Mouse (Mus musculus) embryo, embryonic 11 days (tissue): ENCODE results near the gene Prss56.

ENCODE experiments used
- DNase-seq: peaks from one replicate; pipeline ENCODE4 v3.0.0-alpha.2; 2015

Gene Prss56

GRCm38 (mm10) chr1:87183013-87183412 is at the start of gene Prss56:
Prss56 (plus strand) TSS chr1:87183313.
- DNase-seq, result no peak

GRCm38 (mm10) chr1:87141550-87141949 is 41.6 kb upstream of the Prss56 start:
- no peak for DNase-seq

GRCm38 (mm10) chr1:87142456-87142855 is 40.7 kb upstream of the Prss56 start:
- DNase-seq, result peak; percentile 19

GRCm38 (mm10) chr1:87143141-87143540 is 40.0 kb upstream of the Prss56 start:
- no peak for DNase-seq

GRCm38 (mm10) chr1:87149422-87149821 is 33.7 kb upstream of the Prss56 start:
- peak; percentile 37 for DNase-seq

GRCm38 (mm10) chr1:87151286-87151685 is 31.8 kb upstream of the Prss56 start:
- DNase-seq, result no peak

- DNase-seq, result peak; percentile 36
These were observed 29.2 kb upstream of the Prss56 start for GRCm38 (mm10) chr1:87153776-87154500.

- peak; percentile 25 for DNase-seq
These were observed 28.5 kb upstream of the Prss56 start for GRCm38 (mm10) chr1:87154501-87155120.

GRCm38 (mm10) chr1:87155531-87156198 is 27.4 kb upstream of the Prss56 start:
- DNase-seq, result peak; percentile 69

GRCm38 (mm10) chr1:87156199-87156587 is 26.9 kb upstream of the Prss56 start, which contains the start of gene Ecel1:
Ecel1 (minus strand) TSS chr1:87156521.
- DNase-seq, result no peak

- DNase-seq, result no peak
These were observed 23.7 kb upstream of the Prss56 start for GRCm38 (mm10) chr1:87159396-87159795.

GRCm38 (mm10) chr1:87164164-87164795 is 18.8 kb upstream of the Prss56 start:
- DNase-seq, result no peak

GRCm38 (mm10) chr1:87164796-87165184 is 18.3 kb upstream of the Prss56 start:
- no peak for DNase-seq

GRCm38 (mm10) chr1:87170458-87170857 is 12.7 kb upstream of the Prss56 start:
- no peak for DNase-seq

- DNase-seq, result no peak
These were observed 11.8 kb upstream of the Prss56 start for GRCm38 (mm10) chr1:87171312-87171711.

- DNase-seq, result no peak
These were observed 10.8 kb upstream of the Prss56 start for GRCm38 (mm10) chr1:87172316-87172715.

GRCm38 (mm10) chr1:87174006-87174955 is 8.8 kb upstream of the Prss56 start:
- DNase-seq, result peak; percentile 90

- DNase-seq, result peak; percentile 81
These were observed 7.2 kb upstream of the Prss56 start for GRCm38 (mm10) chr1:87175852-87176292.

- DNase-seq, result no peak
These were observed 2.2 kb upstream of the Prss56 start for GRCm38 (mm10) chr1:87180896-87181295.

- DNase-seq, result no peak
These were observed 1.1 kb downstream of the Prss56 start for GRCm38 (mm10) chr1:87183998-87184750.

GRCm38 (mm10) chr1:87184751-87185139 is 1.6 kb downstream of the Prss56 start:
- peak; percentile 73 for DNase-seq
